Mouse (Mus musculus): ENCODE measurements around the gene Olfr1441.

Gene Olfr1441

DNA sequence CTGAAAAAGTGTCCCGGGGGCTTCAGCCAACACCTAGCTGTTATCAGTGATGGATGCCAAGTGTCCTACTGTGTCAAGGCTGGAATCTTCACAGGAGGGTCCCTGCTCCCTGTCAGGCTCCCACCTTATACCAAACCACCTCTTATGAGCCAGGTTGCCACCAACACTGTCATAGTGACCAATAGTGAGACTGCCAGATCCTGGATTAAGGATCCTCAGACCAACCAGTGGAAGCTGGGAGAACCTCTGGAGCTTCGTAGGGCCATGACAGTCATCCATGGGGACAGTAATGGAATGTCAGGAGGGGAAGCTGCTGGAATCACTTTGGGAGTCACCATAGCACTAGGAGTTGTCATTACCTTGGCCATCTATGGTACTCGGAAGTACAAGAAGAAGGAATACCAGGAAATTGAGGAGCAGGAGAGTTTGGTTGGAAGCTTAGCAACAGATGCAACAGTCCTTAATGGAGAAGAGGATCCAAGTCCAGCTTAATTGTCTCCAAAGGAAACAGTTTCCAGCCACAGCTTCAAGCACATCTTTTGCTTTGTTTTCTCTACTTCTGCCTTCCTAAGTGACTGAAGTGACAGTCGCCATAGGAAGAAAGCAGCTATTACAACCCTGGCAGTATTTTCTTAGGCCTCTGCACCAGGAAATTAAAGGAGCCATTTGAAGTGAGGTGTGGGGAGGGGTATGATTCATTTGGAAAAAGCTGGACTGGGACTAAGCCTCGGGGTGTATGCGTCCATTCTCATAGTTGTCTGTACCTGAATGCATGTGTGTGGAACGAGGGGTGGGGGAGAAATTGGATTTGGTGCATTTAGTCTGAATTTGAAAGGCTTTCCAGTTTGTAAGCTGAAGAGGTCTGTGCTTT lies 45.9 kb downstream of the Olfr1441 start:
- in situ Hi-C loops (cut with MboI; ENCODE audit: low sequenced_read_pairs) = no loop called here

DNA sequence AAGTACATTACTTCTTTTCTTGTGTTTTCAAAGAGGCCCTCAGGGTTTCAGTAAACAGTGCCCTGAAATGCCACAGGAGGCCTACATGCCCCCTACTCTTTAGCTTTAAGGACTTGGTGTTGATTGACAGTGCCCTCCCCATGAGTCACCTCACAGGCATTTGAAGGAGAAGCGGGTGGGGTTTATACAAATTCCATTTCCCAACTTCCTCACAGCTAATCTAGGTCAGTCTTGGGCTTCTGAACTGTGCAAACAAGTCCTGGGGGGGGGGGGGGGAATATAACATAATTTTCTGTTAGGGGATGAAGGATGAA lies 46.4 kb downstream of the Olfr1441 start:
- in situ Hi-C loops (cut with MboI; ENCODE audit: low sequenced_read_pairs) = no loop called here

DNA sequence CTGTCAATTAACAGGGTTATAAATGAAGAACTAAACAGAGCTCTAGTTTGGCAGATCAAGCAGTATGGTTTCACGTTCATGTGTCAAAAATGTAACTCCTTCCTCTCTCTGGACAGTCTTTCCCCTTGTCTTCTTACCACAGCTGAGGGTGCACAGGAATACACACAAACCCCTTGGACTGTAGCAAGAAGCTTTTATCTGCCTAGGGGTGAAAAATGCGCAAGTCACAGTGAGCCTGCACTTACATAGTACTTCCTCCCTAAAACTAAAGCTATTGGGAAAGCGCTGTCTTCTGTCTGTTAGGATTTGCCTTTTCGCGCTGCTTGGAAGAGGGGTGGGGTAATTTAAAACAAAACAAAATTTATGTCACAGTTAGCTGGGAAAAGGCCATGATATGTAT lies 46.9 kb downstream of the Olfr1441 start:
- in situ Hi-C loops (cut with MboI; ENCODE audit: low sequenced_read_pairs) = no loop called here

DNA sequence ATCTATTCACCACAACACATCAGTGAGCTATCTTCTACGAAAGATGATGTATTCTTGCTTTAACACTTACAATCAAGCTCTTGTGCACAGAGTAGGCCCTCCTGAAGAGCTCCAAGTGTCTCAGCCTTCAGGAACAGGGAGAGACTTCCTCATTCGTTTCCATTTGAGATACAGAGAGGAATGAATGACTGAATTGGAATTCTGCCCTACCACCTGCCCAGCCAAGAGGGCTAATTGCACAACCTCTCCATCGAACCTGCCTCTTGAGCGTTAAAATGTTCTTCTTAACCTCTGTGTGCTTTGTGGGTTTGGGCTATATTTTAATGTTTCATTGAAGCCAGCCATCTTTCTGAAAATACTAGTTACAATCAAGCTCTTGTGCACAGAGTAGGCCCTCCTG lies 47.4 kb downstream of the Olfr1441 start:
- in situ Hi-C loops (cut with MboI; ENCODE audit: low sequenced_read_pairs) = no loop called here

DNA sequence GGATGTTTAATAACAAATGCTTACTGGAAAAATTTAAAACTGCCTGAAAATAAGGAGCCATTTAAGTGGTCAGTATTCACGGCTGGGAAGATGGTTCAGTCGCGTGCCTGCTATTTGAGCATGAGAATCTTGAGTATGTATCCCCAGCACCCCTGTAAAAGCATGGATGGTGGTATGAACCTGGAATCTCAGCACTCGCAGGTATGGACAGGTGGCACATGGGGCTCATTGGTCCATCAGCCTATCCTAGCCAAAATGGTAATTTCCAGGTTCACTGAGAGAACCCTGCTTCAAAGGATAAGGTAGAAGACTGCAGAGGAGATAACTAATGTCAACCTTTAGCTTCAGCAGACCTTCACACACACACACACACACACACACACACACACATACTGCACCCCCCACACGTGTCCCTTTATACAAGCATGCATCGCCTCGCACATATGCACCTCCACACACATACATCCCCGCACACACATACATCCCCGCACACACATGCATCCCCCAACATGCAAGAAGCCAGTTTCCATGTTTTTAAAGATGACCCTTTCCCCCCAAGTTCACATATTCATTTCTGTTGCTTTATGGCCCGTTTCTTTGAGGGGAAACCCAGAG lies 48.4 kb downstream of the Olfr1441 start:
- in situ Hi-C loops (cut with MboI; ENCODE audit: low sequenced_read_pairs) = no loop called here

DNA sequence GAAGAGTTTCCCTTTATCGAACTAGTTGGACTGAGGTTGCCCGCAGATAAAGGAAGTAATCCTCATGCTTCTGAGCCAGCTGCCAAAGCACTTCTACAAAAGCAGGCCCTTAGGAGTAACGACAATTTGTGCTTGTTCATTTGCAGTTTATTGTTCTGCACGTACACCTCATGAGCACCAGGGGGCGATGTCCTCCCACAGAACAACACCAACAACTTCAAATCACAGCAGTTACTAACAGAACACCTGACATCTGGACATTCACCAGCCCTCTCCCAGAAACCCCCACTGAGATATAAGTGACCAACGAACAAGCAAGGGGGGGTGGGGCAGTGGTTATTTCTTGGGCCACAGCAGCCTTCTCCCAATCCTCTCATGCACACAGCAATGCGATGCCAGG lies 49.0 kb downstream of the Olfr1441 start:
- in situ Hi-C loops (cut with MboI; ENCODE audit: low sequenced_read_pairs) = no loop called here

DNA sequence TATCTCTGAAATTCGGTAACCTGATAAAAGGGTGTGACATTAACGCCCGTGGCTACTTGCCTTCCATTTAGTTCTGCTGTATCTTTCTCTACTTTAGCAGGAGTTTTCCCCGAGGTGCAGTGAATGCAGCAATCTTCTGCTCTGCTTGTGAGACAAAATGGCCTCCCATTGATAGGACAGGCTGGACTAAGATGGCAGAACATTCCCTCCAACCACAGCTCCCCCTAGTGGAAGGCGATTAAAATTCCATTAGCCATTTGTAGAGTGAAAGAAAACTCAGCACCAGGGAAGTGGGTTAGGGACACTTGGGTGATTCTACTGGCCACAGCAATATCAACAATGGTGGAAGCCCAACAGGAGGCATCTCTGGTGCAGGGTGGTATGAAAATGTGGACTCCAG lies 50.2 kb downstream of the Olfr1441 start:
- in situ Hi-C loops (cut with MboI; ENCODE audit: low sequenced_read_pairs) = no loop called here

DNA sequence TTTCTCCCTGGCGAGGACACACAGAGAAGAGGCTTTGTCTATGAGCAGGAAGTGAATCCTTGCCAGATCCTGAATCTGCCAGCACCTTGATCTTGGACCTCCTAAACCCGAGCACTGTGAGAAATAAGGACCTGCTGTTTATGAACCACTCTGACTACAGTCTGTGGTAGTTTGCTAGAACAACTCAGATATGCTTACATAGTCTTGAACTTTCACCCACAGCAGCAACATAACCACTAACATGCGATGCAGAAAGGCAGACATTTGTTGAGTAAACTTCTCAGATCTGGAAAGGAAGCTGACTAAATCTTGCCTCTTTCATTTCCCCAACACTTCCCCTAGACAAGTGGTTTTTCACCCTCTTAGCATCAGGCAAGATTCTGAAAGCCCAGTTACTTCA lies 54.6 kb downstream of the Olfr1441 start:
- in situ Hi-C loops (cut with MboI; ENCODE audit: low sequenced_read_pairs) = no loop called here

DNA sequence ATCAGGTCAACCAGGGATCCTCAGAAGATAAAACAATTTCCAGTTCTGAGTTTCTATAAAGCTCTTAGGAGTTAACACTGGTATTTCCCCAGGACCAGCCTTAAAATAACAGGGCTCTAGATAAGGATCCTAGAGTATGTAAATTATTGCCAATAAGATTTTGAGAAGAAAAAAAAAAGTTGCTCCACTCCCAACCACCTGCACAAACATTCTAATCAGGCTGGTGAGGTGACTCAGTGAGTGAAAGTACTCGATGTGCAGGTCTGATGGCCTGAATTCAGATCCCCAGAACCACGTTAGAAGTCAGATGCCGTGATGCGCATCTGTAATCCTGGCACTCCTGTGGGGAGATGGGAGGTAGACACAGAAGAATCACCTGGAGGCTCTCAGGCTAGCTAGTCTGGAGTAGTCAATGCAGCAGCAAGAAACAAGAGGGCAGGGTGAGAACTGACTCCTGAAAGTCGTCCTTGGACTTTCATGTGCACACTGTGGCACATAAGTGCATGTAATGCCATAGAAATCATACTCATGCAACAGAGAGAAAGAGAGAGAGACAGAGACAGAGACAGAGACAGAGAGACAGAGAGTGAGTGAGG lies 55.2 kb downstream of the Olfr1441 start:
- in situ Hi-C loops (cut with MboI; ENCODE audit: low sequenced_read_pairs) = no loop called here
